Mouse (Mus musculus): Measurements from ENCODE around the gene Gse1.

Gene Gse1

GRCm38 (mm10) chr8:120532517-120533215 lies 304.4 kb downstream of the Gse1 start:
- no peak for DNase-seq (ENCODE audit: low read depth, low spot score)

GRCm38 (mm10) chr8:120533380-120533779 lies 305.1 kb downstream of the Gse1 start:
- DNase-seq (ENCODE audit: low read depth, low spot score), result no peak

- no peak for DNase-seq (ENCODE audit: low read depth, low spot score)
These were observed 305.8 kb downstream of the Gse1 start for GRCm38 (mm10) chr8:120534080-120534479.

- DNase-seq (ENCODE audit: low read depth, low spot score), result no peak
These were observed 306.5 kb downstream of the Gse1 start for GRCm38 (mm10) chr8:120534504-120535368.

GRCm38 (mm10) chr8:120535452-120536305 lies 307.4 kb downstream of the Gse1 start:
- DNase-seq (ENCODE audit: low read depth, low spot score), result no peak

GRCm38 (mm10) chr8:120536306-120537206 lies 308.3 kb downstream of the Gse1 start:
- no peak for DNase-seq (ENCODE audit: low read depth, low spot score)

GRCm38 (mm10) chr8:120537207-120537817 lies 309.1 kb downstream of the Gse1 start:
- DNase-seq (ENCODE audit: low read depth, low spot score), result no peak

GRCm38 (mm10) chr8:120537818-120538396 lies 309.7 kb downstream of the Gse1 start:
- no peak for DNase-seq (ENCODE audit: low read depth, low spot score)

- no peak for DNase-seq (ENCODE audit: low read depth, low spot score)
These were observed 310.4 kb downstream of the Gse1 start for GRCm38 (mm10) chr8:120538397-120539240.

GRCm38 (mm10) chr8:120539381-120539774 lies 311.1 kb downstream of the Gse1 start:
- DNase-seq (ENCODE audit: low read depth, low spot score), result no peak

GRCm38 (mm10) chr8:120539775-120540625 lies 311.7 kb downstream of the Gse1 start:
- no peak for DNase-seq (ENCODE audit: low read depth, low spot score)

GRCm38 (mm10) chr8:120542995-120543394 lies 314.7 kb downstream of the Gse1 start:
- no peak for DNase-seq (ENCODE audit: low read depth, low spot score)

GRCm38 (mm10) chr8:120543416-120544055 lies 315.3 kb downstream of the Gse1 start:
- no peak for DNase-seq (ENCODE audit: low read depth, low spot score)

- DNase-seq (ENCODE audit: low read depth, low spot score), result no peak
These were observed 315.9 kb downstream of the Gse1 start for GRCm38 (mm10) chr8:120544155-120544554.

- no peak for DNase-seq (ENCODE audit: low read depth, low spot score)
These were observed 319.3 kb downstream of the Gse1 start for GRCm38 (mm10) chr8:120547562-120547961.

- DNase-seq (ENCODE audit: low read depth, low spot score), result no peak
These were observed 320.1 kb downstream of the Gse1 start for GRCm38 (mm10) chr8:120548313-120548761.

GRCm38 (mm10) chr8:120549321-120549921 lies 321.2 kb downstream of the Gse1 start:
- no peak for DNase-seq (ENCODE audit: low read depth, low spot score)

All from telencephalon, adult 2 months (tissue).